12 mouse cellular contexts compared by ENCODE assay signal in genomic region chr11:108532901-108533300, GRCm38 (mm10).
"Had no signal": no experiment of that assay in that cellular context is flagged by ENCODE, and none has a peak within 500 bp of the region (broad histone marks: within the 10 kb centered on the region; RNA-seq: fewer than 3 reads in every experiment).

No protein-coding gene starts in this region.

- H3K9ac ChIP-seq: hindbrain, embryonic 15.5 days; limb, embryonic 15.5 days; liver, embryonic 12.5 days; neural tube, embryonic 13.5 days; stomach, embryonic 15.5 days had no signal

- ATAC-seq: intestine, embryonic 16.5 days; liver, embryonic 12.5 days; midbrain, embryonic 16.5 days had no signal

- H3K27ac ChIP-seq: hindbrain, embryonic 15.5 days; limb, embryonic 15.5 days; liver, embryonic 12.5 days; neural tube, embryonic 13.5 days; stomach, embryonic 15.5 days had no signal

- H3K27me3 ChIP-seq: hindbrain, embryonic 15.5 days; limb, embryonic 15.5 days; liver, embryonic 12.5 days; megakaryocyte, embryonic 14.5 days; neural tube, embryonic 13.5 days; stomach, embryonic 15.5 days had no signal

- H3K36me3 ChIP-seq: hindbrain, embryonic 15.5 days; limb, embryonic 15.5 days; liver, embryonic 12.5 days; neural tube, embryonic 13.5 days had no signal

- DNase-seq: left cerebral cortex, postnatal 4 days; retina, postnatal 1 day; thymus, postnatal 4 days had no signal

- H3K4me2 ChIP-seq: hindbrain, embryonic 15.5 days; limb, embryonic 15.5 days; liver, embryonic 12.5 days; midbrain, embryonic 11.5 days; neural tube, embryonic 13.5 days; stomach, embryonic 15.5 days had no signal

- H3K9me3 ChIP-seq: hindbrain, embryonic 15.5 days; limb, embryonic 15.5 days; liver, embryonic 12.5 days; megakaryocyte, embryonic 14.5 days; neural tube, embryonic 13.5 days; stomach, embryonic 15.5 days had no signal

- H3K4me3 ChIP-seq: hindbrain, embryonic 15.5 days; limb, embryonic 15.5 days; liver, embryonic 12.5 days; megakaryocyte, embryonic 14.5 days; neural tube, embryonic 13.5 days; stomach, embryonic 15.5 days had no signal

- H3K4me1 ChIP-seq: hindbrain, embryonic 15.5 days; limb, embryonic 15.5 days; liver, embryonic 12.5 days; megakaryocyte, embryonic 14.5 days; stomach, embryonic 15.5 days had no signal
